Mouse (Mus musculus) thymus, adult 2 months (tissue): Measurements from ENCODE around the gene Vac14. TPM values are rescaled to one million over a fixed set of nuclear protein-coding genes. Genes with fewer than 3 reads are reported as not detected.

ENCODE experiments used
- DNase-seq: peaks from one replicate; pipeline ENCODE4 v3.0.0; 2021
- H3K27ac ChIP-seq: fragments of 200-500 bp; 2 replicates; pipeline ENCODE4 v1.5.1; 2012; ENCODE audit warnings: low read length, control low read depth; ENCODE audit not compliant: control insufficient read depth, insufficient read depth
- H3K27me3 ChIP-seq: fragments of 200-500 bp; 2 replicates; pipeline ENCODE4 v1.6.1; 2012; ENCODE audit warnings: mild to moderate bottlenecking, low read length, moderate library complexity, mixed read lengths; ENCODE audit not compliant: control insufficient read depth, insufficient read depth
- H3K36me3 ChIP-seq: fragments of 200-500 bp; 2 replicates; pipeline ENCODE4 v1.6.1; 2012; ENCODE audit warnings: mild to moderate bottlenecking, low read length, moderate library complexity; ENCODE audit not compliant: control insufficient read depth, insufficient read depth
- H3K4me1 ChIP-seq: fragments of 200-500 bp; replicated peaks from 2 replicates; pipeline ENCODE4 v1.6.1; 2012; ENCODE audit warnings: low read length; ENCODE audit not compliant: control insufficient read depth, insufficient read depth
- H3K4me3 ChIP-seq: fragments of 200-500 bp; 2 replicates; pipeline ENCODE4 v1.5.1; 2012; ENCODE audit warnings: mild to moderate bottlenecking, low read length, control low read depth, moderate library complexity; ENCODE audit not compliant: control insufficient read depth, insufficient read depth
- CTCF ChIP-seq: fragments of 200-500 bp; IDR thresholded peaks from 2 replicates; pipeline ENCODE4 v1.5.1; 2012; ENCODE audit warnings: mild to moderate bottlenecking, control low read depth, low read length, moderate library complexity, borderline replicate concordance; ENCODE audit not compliant: control insufficient read depth, poor library complexity, insufficient read depth; ENCODE audit errors: extremely low read depth
- POLR2A ChIP-seq: fragments of 200-500 bp; IDR thresholded peaks from 2 replicates; pipeline ENCODE4 v1.6.1; 2012; ENCODE audit warnings: mild to moderate bottlenecking, low read length, control low read depth, moderate library complexity; ENCODE audit not compliant: control insufficient read depth, poor library complexity, insufficient read depth; ENCODE audit errors: extremely low read depth
- WGBS: fragments of 180-500 bp; shearing (Covaris S2); methylation state at CpG from one replicate; pipeline ENCODE4 v1.1.7; 2018; 5-methylcytosine and 5-hydroxymethylcytosine counted together
- polyA plus RNA-seq: library from polyadenylated mRNA; depleted of rRNA; stranded (reverse); fragments of >200 nt; gene quantifications from 2 replicates; pipeline ENCODE4 v1.2.3, GENCODE M21; 2012

The Vac14 gene
- polyA plus RNA-seq, 1 experiment = 59.4 TPM

- Histone ChIP-seq H3K4me1 (no peaks in the 10 kb centered on the region), H3K27ac (no peak overlapping the region), H3K36me3 (no peaks in the 10 kb centered on the region), H3K4me3 (no peak overlapping the region), H3K27me3 (no peaks in the 10 kb centered on the region)
- TF ChIP-seq POLR2A (no peak), CTCF (no peak)
- 61% methylated on average over 4 of the region's 4 CpGs for WGBS
- no peak for DNase-seq
These were observed 136.3 kb downstream of the Vac14 start for GRCm38 (mm10) chr8:110754713-110755112.

- Histone ChIP-seq H3K27ac (no peak overlapping the region), H3K27me3 (no peaks in the 10 kb centered on the region), H3K4me1 (no peaks in the 10 kb centered on the region), H3K4me3 (no peak overlapping the region), H3K36me3 (no peaks in the 10 kb centered on the region)
- 71% methylated on average over 15 of the region's 15 CpGs for WGBS
- DNase-seq = no peak
- TF ChIP-seq CTCF (no peak), POLR2A (no peak)
These were observed 137.3 kb downstream of the Vac14 start for GRCm38 (mm10) chr8:110755511-110756170.

GRCm38 (mm10) chr8:110756196-110756595 lies 137.8 kb downstream of the Vac14 start:
- H3K36me3 ChIP-seq = no peaks in the 10 kb centered on the region
- no peak for TF ChIP-seq POLR2A
- H3K4me3 ChIP-seq = no peak overlapping the region
- H3K4me1 ChIP-seq = no peaks in the 10 kb centered on the region
- no peak for DNase-seq
- 87% methylated on average over 5 of the region's 5 CpGs for WGBS
- H3K27ac ChIP-seq = no peak overlapping the region
- H3K27me3 ChIP-seq = no peaks in the 10 kb centered on the region

GRCm38 (mm10) chr8:110760280-110760940 lies 142.0 kb downstream of the Vac14 start:
- no peak for DNase-seq
- no peaks in the 10 kb centered on the region for H3K36me3 ChIP-seq

GRCm38 (mm10) chr8:110761185-110761584 lies 142.8 kb downstream of the Vac14 start:
- WGBS = 81% methylated on average over 5 of the region's 5 CpGs
- Histone ChIP-seq H3K4me3 (no peak overlapping the region), H3K36me3 (no peaks in the 10 kb centered on the region), H3K27ac (no peak overlapping the region), H3K27me3 (no peaks in the 10 kb centered on the region), H3K4me1 (no peaks in the 10 kb centered on the region)
- no peak for DNase-seq
- TF ChIP-seq POLR2A (no peak), CTCF (no peak)

More at GRCm38 (mm10) chr8:110760280-110760940, 142.0 kb downstream of the Vac14 start:
- Histone ChIP-seq H3K27me3 (no peaks in the 10 kb centered on the region), H3K4me1 (no peaks in the 10 kb centered on the region), H3K4me3 (no peak overlapping the region), H3K27ac (no peak overlapping the region)
- TF ChIP-seq POLR2A (no peak), CTCF (no peak)
- WGBS = 78% methylated on average over 7 of the region's 7 CpGs

GRCm38 (mm10) chr8:110761988-110762387 lies 143.6 kb downstream of the Vac14 start:
- Histone ChIP-seq H3K36me3 (no peaks in the 10 kb centered on the region), H3K4me1 (no peaks in the 10 kb centered on the region), H3K27ac (no peak overlapping the region), H3K27me3 (no peaks in the 10 kb centered on the region), H3K4me3 (no peak overlapping the region)
- DNase-seq = no peak
- WGBS = 69% methylated on average over 6 of the region's 6 CpGs
- TF ChIP-seq POLR2A = no peak
- TF ChIP-seq CTCF = no peak

- Histone ChIP-seq H3K27ac (no peak overlapping the region), H3K27me3 (no peaks in the 10 kb centered on the region; the same call in 1 of the 2 replicates), H3K4me3 (no peak overlapping the region), H3K4me1 (no peaks in the 10 kb centered on the region), H3K36me3 (no peaks in the 10 kb centered on the region)
- TF ChIP-seq POLR2A (no peak), CTCF (no peak)
- WGBS = 93% methylated on average over 3 of the region's 3 CpGs
- no peak for DNase-seq
These were observed 146.3 kb downstream of the Vac14 start for GRCm38 (mm10) chr8:110764671-110765070.
